Mouse (Mus musculus) midbrain, embryonic 10.5 days (tissue): ENCODE data around the gene Comp. TPM values are rescaled to one million over a fixed set of nuclear protein-coding genes. Genes with fewer than 3 reads are reported as not detected.

Experiments used
- DNase-seq: peaks from one replicate; pipeline ENCODE4 v3.0.0-alpha.2; 2017; ENCODE audit warnings: low spot score
- H3K27ac ChIP-seq: fragments of 300-500 bp; sonication (generic); replicated peaks from 2 replicates; pipeline ENCODE4 v1.5.1; 2016; ENCODE audit warnings: mild to moderate bottlenecking
- H3K27me3 ChIP-seq: fragments of 300-500 bp; sonication (generic); 2 replicates; pipeline ENCODE4 v1.6.1; 2016; ENCODE audit warnings: low read depth, mild to moderate bottlenecking; ENCODE audit not compliant: poor library complexity, severe bottlenecking
- H3K36me3 ChIP-seq: fragments of 300-500 bp; sonication (generic); 2 replicates; pipeline ENCODE4 v1.6.1; 2016; ENCODE audit warnings: mild to moderate bottlenecking, moderate library complexity
- H3K4me1 ChIP-seq: fragments of 300-500 bp; sonication (generic); 2 replicates; pipeline ENCODE4 v1.6.1; 2016
- H3K4me3 ChIP-seq: fragments of 300-500 bp; sonication (generic); 2 replicates; pipeline ENCODE4 v1.5.1; 2016; ENCODE audit warnings: mild to moderate bottlenecking, moderate library complexity
- H3K9me3 ChIP-seq: fragments of 300-500 bp; sonication (generic); replicated peaks from 2 replicates; pipeline ENCODE4 v1.6.1; 2016; ENCODE audit warnings: mild to moderate bottlenecking
- WGBS: fragments of 180-500 bp; shearing (Covaris S2); methylation state at CpG from one replicate; pipeline ENCODE4 v1.1.7; 2016; 5-methylcytosine and 5-hydroxymethylcytosine counted together
- polyA plus RNA-seq: library from polyadenylated mRNA; unstranded; fragments of >200 nt; fragmentation: Nextera tagmentation; extraction: Ambion mirVana; gene quantifications from 2 replicates; pipeline ENCODE4 v1.2.1, GENCODE M21; 2016

Gene Comp
- 0.37 and 0.39 TPM in 2 replicates for polyA plus RNA-seq

DNA sequence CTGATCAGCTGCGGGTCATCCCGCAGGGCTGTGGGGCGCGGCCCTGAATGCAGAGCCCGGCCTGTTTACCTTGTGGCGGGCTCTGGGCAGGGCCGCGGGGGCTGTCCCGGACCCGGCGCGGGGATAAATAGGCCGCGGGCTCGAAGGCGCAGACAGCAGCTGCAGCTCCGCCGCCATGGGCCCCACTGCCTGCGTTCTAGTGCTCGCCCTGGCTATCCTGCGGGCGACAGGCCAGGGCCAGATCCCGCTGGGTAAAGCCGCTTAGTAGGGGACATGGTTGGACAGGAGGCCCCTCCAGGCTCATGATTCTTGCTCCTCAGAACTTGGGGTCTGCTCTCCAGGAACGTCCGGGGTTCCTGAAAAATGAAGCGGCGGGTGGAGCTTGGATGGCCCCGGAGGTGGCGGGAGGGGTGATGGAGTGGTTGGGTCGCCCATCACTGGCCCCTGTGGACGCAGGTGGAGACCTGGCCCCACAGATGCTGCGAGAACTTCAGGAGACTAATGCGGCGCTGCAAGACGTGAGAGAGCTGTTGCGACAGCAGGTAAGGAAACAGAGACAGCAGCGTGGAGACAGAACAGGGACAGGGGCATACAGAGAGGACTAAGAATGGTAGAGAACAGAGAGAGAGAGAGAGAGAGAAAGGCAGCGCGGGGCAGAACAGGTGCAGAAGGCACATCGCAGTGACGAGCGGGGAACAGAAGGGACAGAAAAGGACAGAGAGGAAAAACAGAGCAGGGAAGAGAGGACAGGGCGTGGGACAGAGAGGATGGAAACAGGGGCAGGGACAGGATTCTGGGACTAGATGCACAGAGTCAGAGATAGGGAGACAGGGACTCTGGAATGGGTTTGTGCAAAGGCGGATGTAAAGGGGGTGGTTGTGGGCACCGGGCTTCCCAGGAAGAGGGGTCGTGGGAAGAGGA, at the start of gene Comp:
Gene Comp, plus strand, starts transcription at position 162 of the 921 bp plus-strand sequence.
- peak; percentile 33 for DNase-seq

GRCm38 (mm10) chr8:70323716-70324115, 49.6 kb upstream of the Comp start:
- WGBS, result 85% methylated on average over 3 of the region's 3 CpGs
- Histone ChIP-seq H3K27me3 (peaks cover 6% of the 10 kb centered on the region), H3K27ac (no peak overlapping the region), H3K4me1 (peaks cover 2% of the 10 kb centered on the region; the same call in 1 of the 2 replicates), H3K36me3 (peaks cover 32% of the 10 kb centered on the region), H3K9me3 (no peaks in the 10 kb centered on the region), H3K4me3 (no peak overlapping the region)
- DNase-seq, result no peak

More for the DNA sequence above, at the start of gene Comp:
- H3K9me3 ChIP-seq, result no peaks in the 10 kb centered on the region
- peak within 1 kb of the TSS; percentile 51 for H3K4me3 ChIP-seq
- H3K36me3 ChIP-seq, result no peaks in the 10 kb centered on the region
- H3K4me1 ChIP-seq, result peaks cover 36% of the 10 kb centered on the region
- no peak within 1 kb of the TSS for H3K27ac ChIP-seq
- peaks cover 87% of the 10 kb centered on the region for H3K27me3 ChIP-seq
- 3% methylated on average over 47 of the region's 47 CpGs for WGBS

DNA sequence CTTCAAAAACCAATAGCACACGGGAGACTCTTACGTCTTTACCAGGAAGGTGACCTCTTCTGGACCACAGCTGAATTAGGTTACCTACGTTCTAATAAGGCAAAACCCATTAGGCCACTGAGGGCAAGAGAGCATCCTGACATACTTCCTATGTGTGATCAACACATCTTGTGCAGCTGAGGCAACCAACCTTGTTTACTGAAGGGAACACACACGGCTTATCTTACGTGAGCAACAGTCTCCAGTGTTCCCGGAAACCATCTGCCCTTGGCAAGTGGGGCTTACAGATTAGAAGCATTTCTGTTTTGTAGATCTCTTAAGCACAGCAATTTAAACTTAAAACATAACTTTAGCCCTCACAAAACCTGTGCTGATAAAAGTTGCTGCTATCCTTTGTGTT, 45.8 kb upstream of the Comp start:
- peaks cover 40% of the 10 kb centered on the region for H3K4me1 ChIP-seq
- H3K9me3 ChIP-seq, result no peaks in the 10 kb centered on the region
- DNase-seq, result no peak
- H3K36me3 ChIP-seq, result peaks cover 46% of the 10 kb centered on the region
- WGBS, result 90% methylated on average over 6 of the region's 6 CpGs
- H3K4me3 ChIP-seq, result no peak overlapping the region
- H3K27me3 ChIP-seq, result peaks cover 36% of the 10 kb centered on the region
- H3K27ac ChIP-seq, result no peak overlapping the region

DNA sequence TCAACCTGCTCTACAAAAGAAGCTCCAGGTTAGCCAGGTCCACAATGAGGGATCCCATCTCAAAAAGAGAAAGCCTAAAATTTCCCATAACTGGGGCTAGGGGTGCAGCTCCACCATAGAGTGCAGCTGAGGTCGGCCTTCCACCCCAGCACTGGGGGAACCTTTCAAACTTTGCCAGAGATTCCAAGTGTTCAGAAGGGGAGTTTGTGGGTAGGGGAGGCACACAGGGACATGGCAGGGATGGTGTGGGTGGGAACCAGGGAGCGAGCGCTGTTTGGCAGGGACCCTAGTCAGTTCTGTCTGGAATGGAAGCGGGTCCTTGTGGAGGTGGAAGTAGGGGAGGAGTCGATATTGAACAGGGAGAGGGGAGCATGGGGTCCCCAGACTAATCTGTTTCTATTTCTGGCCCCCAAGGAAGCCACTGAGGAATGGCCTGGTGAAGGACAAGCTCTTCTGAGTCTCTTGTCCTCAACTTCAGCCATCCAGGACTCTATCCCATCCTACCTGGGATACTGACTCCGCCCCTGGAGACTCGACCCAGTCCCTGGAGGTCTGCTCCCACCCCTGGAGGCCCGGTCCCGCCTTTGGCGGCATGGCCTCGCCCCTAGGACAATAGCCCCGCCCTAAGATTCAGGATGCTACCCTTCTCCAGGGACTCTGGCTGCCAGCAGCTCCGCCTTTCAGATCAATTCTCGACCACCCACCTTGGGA, 44.1 kb upstream of the Comp start, which contains the start of gene Gdf1:
Gene Gdf1, plus strand, starts transcription at position 694 of the 711 bp plus-strand sequence.
- Histone ChIP-seq H3K9me3 (no peaks in the 10 kb centered on the region), H3K4me3 (peak within 1 kb of the TSS; percentile 40), H3K36me3 (peaks cover 55% of the 10 kb centered on the region), H3K27me3 (peaks cover 36% of the 10 kb centered on the region), H3K4me1 (peaks cover 40% of the 10 kb centered on the region), H3K27ac (peak within 1 kb of the TSS; percentile 75)
- WGBS, result 19% methylated on average over 14 of the region's 14 CpGs
- DNase-seq, result no peak

GRCm38 (mm10) chr8:70329835-70330740, 43.3 kb upstream of the Comp start:
- Histone ChIP-seq H3K27me3 (peaks cover 36% of the 10 kb centered on the region), H3K4me1 (peaks cover 40% of the 10 kb centered on the region), H3K27ac (peak overlapping the region; percentile 75), H3K9me3 (no peaks in the 10 kb centered on the region), H3K4me3 (peak overlapping the region; percentile 40), H3K36me3 (peaks cover 60% of the 10 kb centered on the region)
- 3% methylated on average over 45 of the region's 45 CpGs for WGBS
- peak; percentile 67 for DNase-seq

DNA sequence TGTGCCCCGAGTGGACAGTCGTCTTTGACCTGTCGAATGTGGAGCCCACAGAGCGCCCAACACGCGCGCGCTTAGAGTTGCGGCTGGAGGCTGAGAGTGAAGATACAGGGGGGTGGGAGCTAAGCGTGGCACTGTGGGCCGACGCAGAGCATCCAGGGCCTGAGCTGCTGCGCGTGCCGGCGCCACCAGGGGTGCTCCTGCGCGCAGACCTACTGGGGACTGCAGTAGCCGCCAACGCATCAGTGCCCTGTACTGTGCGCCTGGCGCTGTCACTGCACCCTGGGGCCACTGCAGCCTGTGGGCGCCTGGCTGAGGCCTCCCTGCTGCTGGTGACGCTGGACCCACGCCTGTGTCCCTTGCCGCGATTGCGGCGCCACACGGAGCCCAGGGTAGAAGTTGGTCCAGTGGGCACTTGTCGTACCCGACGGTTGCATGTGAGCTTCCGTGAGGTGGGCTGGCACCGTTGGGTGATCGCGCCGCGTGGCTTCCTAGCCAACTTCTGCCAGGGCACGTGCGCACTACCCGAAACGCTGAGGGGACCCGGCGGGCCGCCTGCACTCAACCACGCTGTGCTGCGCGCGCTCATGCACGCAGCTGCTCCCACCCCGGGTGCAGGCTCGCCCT, 42.5 kb upstream of the Comp start:
- H3K4me3 ChIP-seq, result peak overlapping the region; percentile 40
- peaks cover 36% of the 10 kb centered on the region for H3K27me3 ChIP-seq
- peaks cover 64% of the 10 kb centered on the region for H3K36me3 ChIP-seq
- 22% methylated on average over 53 of the region's 53 CpGs for WGBS
- peak overlapping the region; percentile 75 for H3K27ac ChIP-seq
- H3K9me3 ChIP-seq, result no peaks in the 10 kb centered on the region
- peaks cover 40% of the 10 kb centered on the region for H3K4me1 ChIP-seq
- DNase-seq, result peak; percentile 82

- Histone ChIP-seq H3K27ac (peak overlapping the region; percentile 46; the same call in 1 of the 2 replicates), H3K4me3 (no peak overlapping the region), H3K9me3 (no peaks in the 10 kb centered on the region), H3K27me3 (peaks cover 36% of the 10 kb centered on the region), H3K4me1 (peaks cover 40% of the 10 kb centered on the region), H3K36me3 (peaks cover 71% of the 10 kb centered on the region)
- no peak for DNase-seq
- WGBS, result 62% methylated on average over 19 of the region's 19 CpGs
These were observed 41.8 kb upstream of the Comp start for GRCm38 (mm10) chr8:70331526-70331925.

DNA sequence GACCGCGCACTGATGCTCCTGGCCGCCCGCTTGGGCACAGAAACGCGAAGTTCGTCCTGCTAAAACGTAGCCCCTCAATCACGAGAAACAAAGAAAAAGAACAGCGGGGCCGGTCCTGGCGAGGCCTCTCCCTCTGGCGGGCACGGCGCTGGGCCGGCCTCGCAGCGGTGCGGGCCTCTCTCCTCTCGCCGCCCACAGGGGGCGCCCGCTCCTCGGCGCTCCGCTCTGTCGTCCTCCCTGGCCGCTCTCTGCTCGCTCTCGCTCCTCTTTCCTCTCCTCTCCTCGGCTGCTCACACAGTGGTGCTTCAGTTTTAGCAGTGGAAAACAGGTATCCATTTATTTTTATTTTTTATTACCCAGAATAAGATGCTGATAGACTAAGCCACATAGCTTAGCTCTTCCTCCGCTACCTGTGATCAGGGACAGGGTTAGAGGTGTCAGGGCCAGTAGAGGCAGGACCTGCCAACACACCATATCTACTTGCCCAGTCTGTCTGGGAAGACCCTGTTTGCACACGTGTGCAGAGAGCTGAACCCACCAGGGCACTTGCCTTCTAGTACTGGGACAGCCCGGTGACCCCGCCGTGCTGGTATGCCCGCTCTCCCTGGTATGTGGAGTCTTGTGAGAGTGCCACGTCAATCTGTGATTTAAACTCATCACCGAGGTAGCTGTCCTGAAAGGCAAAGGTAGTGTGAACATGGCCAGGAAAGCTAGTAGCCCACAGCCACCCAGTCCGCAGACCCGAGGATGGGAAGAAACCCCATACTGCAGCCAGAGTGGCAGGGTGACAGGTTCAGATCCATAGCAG, 41.1 kb upstream of the Comp start:
- 24% methylated on average over 41 of the region's 41 CpGs for WGBS
- peaks cover 74% of the 10 kb centered on the region for H3K36me3 ChIP-seq
- H3K4me1 ChIP-seq, result peaks cover 40% of the 10 kb centered on the region
- peak overlapping the region; percentile 25; the same call in 1 of the 2 replicates for H3K4me3 ChIP-seq
- H3K27me3 ChIP-seq, result peaks cover 36% of the 10 kb centered on the region
- 0 out of 2 replicates have a peak overlapping the region, but pooled peaks have one; percentile 14 for H3K27ac ChIP-seq
- DNase-seq, result peak; percentile 78
- no peaks in the 10 kb centered on the region for H3K9me3 ChIP-seq

GRCm38 (mm10) chr8:70332878-70333202, 40.5 kb upstream of the Comp start:
- Histone ChIP-seq H3K36me3 (peaks cover 74% of the 10 kb centered on the region), H3K9me3 (no peaks in the 10 kb centered on the region)
- WGBS, result 95% methylated on average over 6 of the region's 6 CpGs

DNA sequence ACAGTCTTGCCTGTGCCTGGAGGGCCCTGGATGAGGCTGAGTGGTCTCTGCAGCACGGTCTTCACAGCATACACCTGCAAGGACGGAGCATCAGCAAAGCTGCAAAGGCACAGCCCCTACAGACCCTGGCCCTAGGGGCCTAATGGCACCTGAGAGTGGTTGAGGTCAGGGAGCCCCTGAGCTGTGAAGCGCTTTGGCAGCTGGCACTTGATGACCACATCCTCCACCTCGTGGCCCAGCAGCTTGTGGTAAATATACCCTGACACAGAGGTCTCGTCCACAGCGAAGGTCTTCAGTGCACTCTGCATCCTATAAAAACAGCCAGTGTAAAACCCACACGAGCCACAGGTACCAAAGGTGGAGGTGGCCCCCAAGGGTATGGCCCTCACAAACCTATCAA, 34.4 kb upstream of the Comp start:
- peaks cover 100% of the 10 kb centered on the region for H3K36me3 ChIP-seq
- no peak overlapping the region for H3K27ac ChIP-seq
- no peaks in the 10 kb centered on the region for H3K9me3 ChIP-seq
- no peaks in the 10 kb centered on the region for H3K27me3 ChIP-seq
- H3K4me1 ChIP-seq, result no peaks in the 10 kb centered on the region
- 94% methylated on average over 7 of the region's 7 CpGs for WGBS
- no peak overlapping the region for H3K4me3 ChIP-seq
- no peak for DNase-seq

More at GRCm38 (mm10) chr8:70332878-70333202, 40.5 kb upstream of the Comp start:
- Histone ChIP-seq H3K4me3 (no peak overlapping the region), H3K27me3 (peaks cover 36% of the 10 kb centered on the region), H3K27ac (no peak overlapping the region), H3K4me1 (peaks cover 40% of the 10 kb centered on the region)
- no peak for DNase-seq

GRCm38 (mm10) chr8:70340659-70341058, 32.7 kb upstream of the Comp start:
- no peaks in the 10 kb centered on the region for H3K4me1 ChIP-seq
- H3K36me3 ChIP-seq, result peaks cover 89% of the 10 kb centered on the region
- H3K27me3 ChIP-seq, result no peaks in the 10 kb centered on the region
- H3K27ac ChIP-seq, result no peak overlapping the region
- WGBS, result 93% methylated on average over 7 of the region's 7 CpGs
- H3K9me3 ChIP-seq, result no peaks in the 10 kb centered on the region
- no peak for DNase-seq
- H3K4me3 ChIP-seq, result no peak overlapping the region
